ENCODE assay signal across 11 mouse cellular contexts in the genomic region with DNA sequence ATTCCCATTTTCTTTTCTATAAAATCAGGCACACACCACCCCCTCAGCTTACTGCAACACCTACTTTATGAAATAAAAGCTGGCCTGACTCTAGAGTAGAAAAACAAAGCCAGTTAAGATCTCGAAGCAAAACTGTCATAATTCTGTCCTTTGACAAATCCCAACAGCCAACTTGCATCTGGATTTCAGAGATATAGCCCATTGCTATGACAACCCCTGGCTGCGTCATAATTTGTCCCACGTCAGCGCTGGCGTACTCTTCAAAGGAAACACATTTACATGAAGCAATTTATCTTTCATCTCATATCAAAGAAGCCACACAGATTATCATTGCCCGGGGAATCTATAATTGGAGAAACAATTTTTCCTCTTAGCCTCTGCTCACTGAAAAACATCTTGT.
A peak's percentile ranks its signal among the peaks of the same experiment; 100 is the strongest.
DNase-seq lines count a peak whose midpoint lies in the region; ATAC-seq and TF ChIP-seq lines count a peak whose summit lies in the region.
"Had no signal": no experiment of that assay in that cellular context is flagged by ENCODE, and none has a peak within 500 bp of the region (broad histone marks: within the 10 kb centered on the region; RNA-seq: fewer than 3 reads in every experiment).

No protein-coding gene starts in this region.

- ATAC-seq in forebrain, postnatal 0 days, result no peak; the same call in 1 of the 2 replicates
- ATAC-seq in forebrain, embryonic 12.5 days (ENCODE audit: low FRiP score), result no peak
- no peak for ATAC-seq in monocyte, adult 5-6 weeks (replicated peaks; ENCODE audit: insufficient number of reproducible peaks, low FRiP score, low TSS enrichment, poor library complexity, severe bottlenecking)

- H3K27me3 ChIP-seq in forebrain, postnatal 0 days (ENCODE audit: insufficient read depth, low read length), result no peaks in the 10 kb centered on the region
- H3K27me3 ChIP-seq in forebrain, embryonic 12.5 days, result no peaks in the 10 kb centered on the region
- H3K27me3 ChIP-seq: limb, embryonic 13.5 days had no signal

- no peak overlapping the region for H3K4me2 ChIP-seq in forebrain, postnatal 0 days (ENCODE audit: low read depth)
- no peak overlapping the region for H3K4me2 ChIP-seq in forebrain, embryonic 12.5 days
- H3K4me2 ChIP-seq: limb, embryonic 13.5 days had no signal

- TF ChIP-seq CTCF in forebrain, postnatal 0 days (IDR thresholded peaks at IDR 0.05; ENCODE audit: low read depth), result no peak

- no peaks in the 10 kb centered on the region for H3K9me3 ChIP-seq in forebrain, postnatal 0 days (ENCODE audit: low read length)
- no peaks in the 10 kb centered on the region for H3K9me3 ChIP-seq in forebrain, embryonic 12.5 days
- H3K9me3 ChIP-seq: limb, embryonic 13.5 days had no signal

- no peaks in the 10 kb centered on the region for H3K36me3 ChIP-seq in forebrain, postnatal 0 days (ENCODE audit: insufficient read depth)
- H3K36me3 ChIP-seq in forebrain, embryonic 12.5 days (replicated peaks), result no peaks in the 10 kb centered on the region
- H3K36me3 ChIP-seq: limb, embryonic 13.5 days had no signal

- H3K27ac ChIP-seq in forebrain, postnatal 0 days (ENCODE audit: low read depth, low read length), result no peak overlapping the region
- no peak overlapping the region for H3K27ac ChIP-seq in forebrain, embryonic 12.5 days
- H3K27ac ChIP-seq: limb, embryonic 13.5 days had no signal

- no peak overlapping the region for H3K4me3 ChIP-seq in forebrain, postnatal 0 days (ENCODE audit: low read depth, low read length)
- H3K4me3 ChIP-seq in forebrain, embryonic 12.5 days (replicated peaks), result no peak overlapping the region
- H3K4me3 ChIP-seq: limb, embryonic 13.5 days had no signal

- intact Hi-C loops in left cerebral cortex, postnatal 14 days (cut with DNase I), result no loop called here
- intact Hi-C loops in left cerebral cortex, postnatal 4 days (cut with DNase I), result no loop called here

- no peak overlapping the region for H3K9ac ChIP-seq in forebrain, postnatal 0 days
- no peak overlapping the region for H3K9ac ChIP-seq in forebrain, embryonic 12.5 days
- H3K9ac ChIP-seq: limb, embryonic 13.5 days had no signal

- H3K4me1 ChIP-seq in forebrain, postnatal 0 days (ENCODE audit: insufficient read depth), result no peaks in the 10 kb centered on the region
- no peaks in the 10 kb centered on the region for H3K4me1 ChIP-seq in forebrain, embryonic 12.5 days
- H3K4me1 ChIP-seq: limb, embryonic 13.5 days had no signal

- DNase-seq in forebrain, postnatal 0 days, result peak; percentile 68
- DNase-seq in left cerebral cortex, postnatal 14 days (ENCODE audit: low spot score in 2 of 2), result peak; percentile 54 to 56
- no peak for DNase-seq in left cerebral cortex, postnatal 4 days
- peak; percentile 60 to 71 for DNase-seq in adrenal gland, postnatal 36 days
- peak; percentile 51 to 58 for DNase-seq in right cerebral cortex, adult 2 months (ENCODE audit: low spot score in 2 of 2)
- no peak for DNase-seq in cerebellum, postnatal 14 days
- DNase-seq: heart, postnatal 36 days; kidney, adult 9 months had no signal

- 64% methylated on average over 6 of the region's 6 CpGs for whole genome bisulfite sequencing in forebrain, postnatal 0 days
- WGBS in forebrain, embryonic 12.5 days, result 75% methylated on average over 6 of the region's 6 CpGs

Comparison
In these comparisons a context has a peak if more than half of its experiments do, and no peak if none do; other contexts are left out.
1. DNase-seq: peak in forebrain, postnatal 0 days (single experiment), left cerebral cortex, postnatal 14 days (2 of 2), adrenal gland, postnatal 36 days (2 of 2) and right cerebral cortex, adult 2 months (2 of 2); none in left cerebral cortex, postnatal 4 days (single experiment) and cerebellum, postnatal 14 days (0 of 2).